Mouse (Mus musculus) heart, embryonic 12.5 days (tissue): ENCODE results near the gene Osbpl3. TPM values are rescaled to one million over a fixed set of nuclear protein-coding genes. Genes with fewer than 3 reads are reported as not detected.

Source experiments
- ATAC-seq: fragments of 200-750 bp; cut with Nextera tagmentation; 2 replicates; pipeline ENCODE4 v1.8.0; 2017; ENCODE audit warnings: moderate TSS enrichment, moderate library complexity; ENCODE audit not compliant: insufficient number of reproducible peaks, low FRiP score
- H3K27ac ChIP-seq: fragments of 300-500 bp; sonication (generic); 2 replicates; pipeline ENCODE4 v1.5.1; 2016; ENCODE audit warnings: mild to moderate bottlenecking, moderate library complexity; ENCODE audit not compliant: poor library complexity, severe bottlenecking
- H3K27me3 ChIP-seq: fragments of 300-500 bp; sonication (generic); replicated peaks from 2 replicates; pipeline ENCODE4 v1.6.1; 2016; ENCODE audit warnings: mild to moderate bottlenecking, moderate library complexity
- H3K36me3 ChIP-seq: fragments of 300-500 bp; sonication (generic); 2 replicates; pipeline ENCODE4 v1.6.1; 2016; ENCODE audit warnings: mild to moderate bottlenecking, moderate library complexity
- H3K4me1 ChIP-seq: fragments of 300-500 bp; sonication (generic); replicated peaks from 2 replicates; pipeline ENCODE4 v1.6.1; 2016; ENCODE audit warnings: mild to moderate bottlenecking
- H3K4me2 ChIP-seq: fragments of 300-500 bp; sonication (generic); 2 replicates; pipeline ENCODE4 v1.6.1; 2016; ENCODE audit warnings: mild to moderate bottlenecking, moderate library complexity
- H3K4me3 ChIP-seq: fragments of 300-500 bp; sonication (generic); 2 replicates; pipeline ENCODE4 v1.5.1; 2016; ENCODE audit warnings: mild to moderate bottlenecking
- H3K9ac ChIP-seq: fragments of 300-500 bp; sonication (generic); 2 replicates; pipeline ENCODE4 v1.6.1; 2016; ENCODE audit warnings: mild to moderate bottlenecking, moderate library complexity
- H3K9me3 ChIP-seq: fragments of 300-500 bp; sonication (generic); replicated peaks from 2 replicates; pipeline ENCODE4 v1.6.1; 2016; ENCODE audit warnings: mild to moderate bottlenecking, moderate library complexity
- WGBS: fragments of 180-500 bp; shearing (Covaris S2); methylation state at CpG from one replicate; pipeline ENCODE4 v1.1.7; 2016; 5-methylcytosine and 5-hydroxymethylcytosine counted together
- polyA plus RNA-seq: library from polyadenylated mRNA; unstranded; fragments of >200 nt; fragmentation: Nextera tagmentation; extraction: Ambion mirVana; gene quantifications from 2 replicates; pipeline ENCODE4 v1.2.1, GENCODE M21; 2016

Osbpl3 gene
- polyA plus RNA-seq, 1 experiment from 2014 or later: 15.5 TPM

- no peak overlapping the region for H3K27ac ChIP-seq
- ATAC-seq: no peak
- WGBS: 79% methylated on average over 4 of the region's 4 CpGs
- no peak overlapping the region for H3K4me2 ChIP-seq
- H3K4me1 ChIP-seq: peaks cover 37% of the 10 kb centered on the region
- H3K4me3 ChIP-seq: no peak overlapping the region
- H3K27me3 ChIP-seq: no peaks in the 10 kb centered on the region
- no peak overlapping the region for H3K9ac ChIP-seq
- H3K9me3 ChIP-seq: no peaks in the 10 kb centered on the region
- H3K36me3 ChIP-seq: no peaks in the 10 kb centered on the region
Observed at GRCm38 (mm10) chr6:50402872-50403271, 53.1 kb downstream of the Osbpl3 start.

- H3K4me2 ChIP-seq: no peak overlapping the region
- ATAC-seq: no peak
- 73% methylated on average over 6 of the region's 6 CpGs for WGBS
Observed at GRCm38 (mm10) chr6:50400234-50400633, 55.8 kb downstream of the Osbpl3 start.

GRCm38 (mm10) chr6:50399427-50400195, 56.4 kb downstream of the Osbpl3 start:
- H3K9ac ChIP-seq: no peak overlapping the region
- H3K36me3 ChIP-seq: no peaks in the 10 kb centered on the region
- H3K27ac ChIP-seq: no peak overlapping the region
- no peak overlapping the region for H3K4me2 ChIP-seq
- peaks cover 31% of the 10 kb centered on the region for H3K4me1 ChIP-seq
- H3K9me3 ChIP-seq: no peaks in the 10 kb centered on the region
- WGBS: 57% methylated on average over 6 of the region's 7 CpGs
- H3K4me3 ChIP-seq: no peak overlapping the region
- no peaks in the 10 kb centered on the region for H3K27me3 ChIP-seq
- no peak for ATAC-seq

More at GRCm38 (mm10) chr6:50400234-50400633, 55.8 kb downstream of the Osbpl3 start:
- H3K9ac ChIP-seq: no peak overlapping the region
- H3K4me1 ChIP-seq: peaks cover 37% of the 10 kb centered on the region
- no peak overlapping the region for H3K27ac ChIP-seq
- H3K27me3 ChIP-seq: no peaks in the 10 kb centered on the region
- no peak overlapping the region for H3K4me3 ChIP-seq
- H3K9me3 ChIP-seq: no peaks in the 10 kb centered on the region
- no peaks in the 10 kb centered on the region for H3K36me3 ChIP-seq

- Histone ChIP-seq H3K4me2 (no peak overlapping the region), H3K9ac (no peak overlapping the region), H3K4me1 (peaks cover 25% of the 10 kb centered on the region), H3K27ac (no peak overlapping the region), H3K27me3 (no peaks in the 10 kb centered on the region), H3K4me3 (no peak overlapping the region), H3K9me3 (no peaks in the 10 kb centered on the region), H3K36me3 (no peaks in the 10 kb centered on the region)
- no peak for ATAC-seq
- WGBS: 87% methylated on average over 6 of the region's 6 CpGs
Observed at GRCm38 (mm10) chr6:50398324-50398723, 57.7 kb downstream of the Osbpl3 start.

- Histone ChIP-seq H3K4me1 (peaks cover 25% of the 10 kb centered on the region), H3K27ac (no peak overlapping the region), H3K9ac (no peak overlapping the region), H3K9me3 (no peaks in the 10 kb centered on the region), H3K4me3 (no peak overlapping the region), H3K4me2 (no peak overlapping the region), H3K36me3 (no peaks in the 10 kb centered on the region), H3K27me3 (no peaks in the 10 kb centered on the region)
- WGBS: 65% methylated on average over 5 of the region's 5 CpGs
- ATAC-seq: no peak
Observed at GRCm38 (mm10) chr6:50397116-50397515, 58.9 kb downstream of the Osbpl3 start.

- H3K9ac ChIP-seq: no peak overlapping the region
- H3K4me3 ChIP-seq: no peak overlapping the region
- H3K4me1 ChIP-seq: peaks cover 25% of the 10 kb centered on the region
- no peaks in the 10 kb centered on the region for H3K9me3 ChIP-seq
- no peak for ATAC-seq
- WGBS: 81% methylated on average over 7 of the region's 7 CpGs
- H3K27me3 ChIP-seq: no peaks in the 10 kb centered on the region
- no peak overlapping the region for H3K27ac ChIP-seq
- H3K4me2 ChIP-seq: no peak overlapping the region
- no peaks in the 10 kb centered on the region for H3K36me3 ChIP-seq
Observed at GRCm38 (mm10) chr6:50395641-50396312, 60.2 kb downstream of the Osbpl3 start.

- WGBS: 66% methylated on average over 3 of the region's 3 CpGs
- H3K9me3 ChIP-seq: no peaks in the 10 kb centered on the region
- H3K27ac ChIP-seq: no peak overlapping the region
- H3K36me3 ChIP-seq: no peaks in the 10 kb centered on the region
- H3K4me1 ChIP-seq: peaks cover 26% of the 10 kb centered on the region
- no peak overlapping the region for H3K4me2 ChIP-seq
- no peak for ATAC-seq
- no peak overlapping the region for H3K9ac ChIP-seq
- no peak overlapping the region for H3K4me3 ChIP-seq
- no peaks in the 10 kb centered on the region for H3K27me3 ChIP-seq
Observed at GRCm38 (mm10) chr6:50394432-50394831, 61.6 kb downstream of the Osbpl3 start.

GRCm38 (mm10) chr6:50393960-50394359, 62.0 kb downstream of the Osbpl3 start:
- Histone ChIP-seq H3K27me3 (no peaks in the 10 kb centered on the region), H3K9ac (no peak overlapping the region), H3K27ac (no peak overlapping the region), H3K4me3 (no peak overlapping the region), H3K9me3 (no peaks in the 10 kb centered on the region), H3K4me1 (peaks cover 21% of the 10 kb centered on the region), H3K4me2 (no peak overlapping the region), H3K36me3 (no peaks in the 10 kb centered on the region)
- no peak for ATAC-seq
- WGBS: 82% methylated on average over 8 of the region's 8 CpGs

- Histone ChIP-seq H3K9ac (no peak overlapping the region), H3K9me3 (no peaks in the 10 kb centered on the region), H3K36me3 (no peaks in the 10 kb centered on the region), H3K27me3 (no peaks in the 10 kb centered on the region), H3K27ac (no peak overlapping the region), H3K4me2 (no peak overlapping the region), H3K4me3 (no peak overlapping the region), H3K4me1 (peaks cover 21% of the 10 kb centered on the region; the same call in 1 of the 2 replicates)
- 83% methylated on average over 3 of the region's 3 CpGs for WGBS
- no peak for ATAC-seq
Observed at GRCm38 (mm10) chr6:50391951-50392350, 64.0 kb downstream of the Osbpl3 start.

- H3K9ac ChIP-seq: no peak overlapping the region
- no peak overlapping the region for H3K27ac ChIP-seq
- no peak overlapping the region for H3K4me3 ChIP-seq
- no peaks in the 10 kb centered on the region for H3K27me3 ChIP-seq
- WGBS: 50% methylated on average over 5 of the region's 5 CpGs
- no peaks in the 10 kb centered on the region for H3K36me3 ChIP-seq
- no peak for ATAC-seq
- no peak overlapping the region for H3K4me2 ChIP-seq
- no peaks in the 10 kb centered on the region for H3K9me3 ChIP-seq
- peaks cover 11% of the 10 kb centered on the region; the same call in 1 of the 2 replicates for H3K4me1 ChIP-seq
Observed at GRCm38 (mm10) chr6:50390313-50390712, 65.7 kb downstream of the Osbpl3 start.

- ATAC-seq: no peak
- H3K4me1 ChIP-seq: peaks cover 22% of the 10 kb centered on the region
- no peak overlapping the region for H3K27ac ChIP-seq
- H3K9ac ChIP-seq: no peak overlapping the region
- no peak overlapping the region for H3K4me3 ChIP-seq
- H3K36me3 ChIP-seq: no peaks in the 10 kb centered on the region
- H3K9me3 ChIP-seq: no peaks in the 10 kb centered on the region
- H3K4me2 ChIP-seq: no peak overlapping the region
- 36% methylated on average over 5 of the region's 5 CpGs for WGBS
- H3K27me3 ChIP-seq: no peaks in the 10 kb centered on the region
Observed at GRCm38 (mm10) chr6:50387629-50388028, 68.4 kb downstream of the Osbpl3 start.
